Mouse (Mus musculus): ENCODE measurements around the gene Fbp1. TPM values are rescaled to one million over a fixed set of nuclear protein-coding genes. Genes with fewer than 3 reads are reported as not detected.
A peak's percentile ranks its signal among the peaks of the same experiment; 100 is the strongest.

The Fbp1 gene
- polyA plus RNA-seq, 1 experiment from 2014 or later: 0.97 TPM

DNA sequence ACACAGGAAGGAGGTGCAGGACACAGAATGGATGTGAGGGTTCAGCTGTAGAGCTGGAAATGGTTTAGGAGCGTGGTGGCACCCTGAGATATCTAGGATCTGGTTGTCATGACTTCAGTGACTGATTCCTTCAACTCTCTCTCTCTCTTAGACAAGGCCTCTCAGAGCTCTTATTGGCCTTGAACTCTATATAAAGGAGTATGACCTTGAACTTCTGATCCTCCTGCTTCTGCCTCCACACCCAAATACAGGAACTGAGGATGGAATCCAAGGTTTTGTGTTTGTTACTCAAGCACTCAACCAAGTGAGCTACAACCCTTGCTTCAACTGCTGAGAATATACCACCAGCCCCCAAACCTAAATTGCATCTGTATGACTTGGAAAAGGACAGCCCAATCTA lies 12.0 kb downstream of the Fbp1 start:
- Histone ChIP-seq H3K9ac (no peak overlapping the region), H3K4me3 (ENCODE audit: low read depth, low read length) (no peak overlapping the region), H3K27me3 (ENCODE audit: insufficient read depth, low read length) (no peaks in the 10 kb centered on the region), H3K9me3 (ENCODE audit: low read depth, low read length) (no peaks in the 10 kb centered on the region), H3K36me3 (ENCODE audit: insufficient read depth) (no peaks in the 10 kb centered on the region), H3K27ac (ENCODE audit: low read depth) (no peak overlapping the region), H3K4me2 (no peak overlapping the region), H3K4me1 (ENCODE audit: insufficient read depth) (no peaks in the 10 kb centered on the region)
- no peak for DNase-seq
- TF ChIP-seq CTCF (IDR thresholded peaks at IDR 0.05; ENCODE audit: low read depth): no peak
- WGBS: 74% methylated on average over 1 of the region's 1 CpGs
- no peak for ATAC-seq (ENCODE audit: insufficient read depth)

DNA sequence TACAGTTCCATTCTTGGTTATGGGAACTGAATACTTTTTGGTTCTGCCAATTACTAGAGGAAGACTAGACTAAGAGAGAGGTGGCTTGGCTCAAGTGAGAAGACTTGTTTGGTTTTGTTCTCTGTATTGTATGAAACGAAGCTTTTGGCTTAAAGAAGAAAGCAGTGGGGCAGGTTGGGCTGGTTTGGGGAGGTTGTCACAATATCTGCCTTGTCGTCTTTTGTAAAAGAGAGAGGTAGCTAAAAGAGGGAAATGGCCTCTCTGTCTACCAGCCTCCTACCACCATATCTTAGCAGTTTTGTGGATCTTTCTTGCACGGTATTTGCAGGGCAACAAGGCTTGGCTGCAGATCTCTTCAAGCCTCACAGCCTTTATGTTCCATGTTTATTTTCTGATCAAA lies 15.8 kb downstream of the Fbp1 start:
- DNase-seq: peak; percentile 31
- TF ChIP-seq CTCF (IDR thresholded peaks at IDR 0.05; ENCODE audit: low read depth): no peak

DNA sequence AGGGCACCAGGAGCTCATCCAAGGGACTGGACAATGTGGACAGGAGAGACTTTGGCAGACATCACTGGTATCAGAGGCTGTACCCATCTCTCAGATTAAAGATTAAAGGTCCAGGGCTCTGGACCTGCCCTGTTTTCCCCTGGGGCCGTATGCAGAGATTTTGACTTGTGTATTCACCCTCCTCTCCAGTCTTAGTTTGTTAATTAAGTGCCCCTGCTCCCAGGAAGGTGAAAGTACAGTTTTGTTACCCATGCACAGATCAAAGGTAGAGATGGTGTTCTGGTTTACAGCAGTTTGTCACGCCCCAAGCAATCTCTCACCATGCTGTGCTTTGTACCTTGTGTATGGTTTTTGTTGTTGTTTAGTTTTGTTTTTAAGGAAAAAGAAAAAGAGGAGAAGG lies 17.5 kb downstream of the Fbp1 start:
- no peak for DNase-seq
- Histone ChIP-seq H3K36me3 (ENCODE audit: insufficient read depth) (no peaks in the 10 kb centered on the region), H3K4me2 (no peak overlapping the region), H3K9me3 (ENCODE audit: low read depth, low read length) (no peaks in the 10 kb centered on the region), H3K27ac (ENCODE audit: low read depth) (no peak overlapping the region), H3K4me3 (ENCODE audit: low read depth, low read length) (no peak overlapping the region), H3K9ac (no peak overlapping the region), H3K27me3 (ENCODE audit: insufficient read depth, low read length) (no peaks in the 10 kb centered on the region), H3K4me1 (ENCODE audit: insufficient read depth) (no peaks in the 10 kb centered on the region)
- ATAC-seq (ENCODE audit: insufficient read depth): no peak
- no peak for TF ChIP-seq CTCF (IDR thresholded peaks at IDR 0.05; ENCODE audit: low read depth)
- WGBS: 73% methylated on average over 2 of the region's 2 CpGs

More for the DNA sequence above, 15.8 kb downstream of the Fbp1 start:
- no peak for ATAC-seq (ENCODE audit: insufficient read depth)
- H3K4me1 ChIP-seq (ENCODE audit: insufficient read depth): no peaks in the 10 kb centered on the region
- WGBS: 52% methylated on average over 3 of the region's 3 CpGs
- H3K9ac ChIP-seq: no peak overlapping the region
- H3K27ac ChIP-seq (ENCODE audit: low read depth): no peak overlapping the region
- H3K27me3 ChIP-seq (ENCODE audit: insufficient read depth, low read length): no peaks in the 10 kb centered on the region
- H3K4me2 ChIP-seq: no peak overlapping the region
- no peaks in the 10 kb centered on the region for H3K9me3 ChIP-seq (ENCODE audit: low read depth, low read length)
- H3K4me3 ChIP-seq (ENCODE audit: low read depth, low read length): no peak overlapping the region
- H3K36me3 ChIP-seq (ENCODE audit: insufficient read depth): no peaks in the 10 kb centered on the region

DNA sequence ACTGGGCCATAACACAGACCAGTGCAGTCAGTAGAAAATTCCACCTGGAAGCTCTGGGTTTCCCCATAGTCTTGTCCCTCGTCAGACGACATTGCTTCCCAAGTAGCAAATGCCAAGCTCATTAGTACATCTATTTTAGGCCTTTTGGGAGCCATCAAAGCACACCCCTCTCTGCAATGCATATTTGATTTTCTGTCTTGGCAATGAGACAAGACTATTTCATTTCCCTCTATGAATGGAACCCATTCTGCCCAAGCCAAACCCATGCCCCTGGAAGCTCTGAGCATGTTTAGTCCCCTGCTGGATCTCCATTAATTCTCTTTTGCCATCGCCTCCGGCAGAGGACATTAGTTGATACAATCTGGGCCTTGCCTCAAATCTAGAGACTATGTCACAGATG lies 21.3 kb downstream of the Fbp1 start:
- Histone ChIP-seq H3K27ac (ENCODE audit: low read depth) (peak overlapping the region; percentile 34; the same call in 1 of the 2 replicates), H3K4me2 (no peak overlapping the region), H3K9ac (no peak overlapping the region), H3K9me3 (ENCODE audit: low read depth, low read length) (no peaks in the 10 kb centered on the region), H3K4me3 (ENCODE audit: low read depth, low read length) (no peak overlapping the region), H3K4me1 (ENCODE audit: insufficient read depth) (no peaks in the 10 kb centered on the region), H3K27me3 (ENCODE audit: insufficient read depth, low read length) (no peaks in the 10 kb centered on the region), H3K36me3 (ENCODE audit: insufficient read depth) (no peaks in the 10 kb centered on the region)
- DNase-seq (peak; percentile 73), ATAC-seq (ENCODE audit: insufficient read depth) (peak; percentile 39)
- WGBS: 49% methylated on average over 4 of the region's 4 CpGs
- TF ChIP-seq CTCF (IDR thresholded peaks at IDR 0.05; ENCODE audit: low read depth): no peak

DNA sequence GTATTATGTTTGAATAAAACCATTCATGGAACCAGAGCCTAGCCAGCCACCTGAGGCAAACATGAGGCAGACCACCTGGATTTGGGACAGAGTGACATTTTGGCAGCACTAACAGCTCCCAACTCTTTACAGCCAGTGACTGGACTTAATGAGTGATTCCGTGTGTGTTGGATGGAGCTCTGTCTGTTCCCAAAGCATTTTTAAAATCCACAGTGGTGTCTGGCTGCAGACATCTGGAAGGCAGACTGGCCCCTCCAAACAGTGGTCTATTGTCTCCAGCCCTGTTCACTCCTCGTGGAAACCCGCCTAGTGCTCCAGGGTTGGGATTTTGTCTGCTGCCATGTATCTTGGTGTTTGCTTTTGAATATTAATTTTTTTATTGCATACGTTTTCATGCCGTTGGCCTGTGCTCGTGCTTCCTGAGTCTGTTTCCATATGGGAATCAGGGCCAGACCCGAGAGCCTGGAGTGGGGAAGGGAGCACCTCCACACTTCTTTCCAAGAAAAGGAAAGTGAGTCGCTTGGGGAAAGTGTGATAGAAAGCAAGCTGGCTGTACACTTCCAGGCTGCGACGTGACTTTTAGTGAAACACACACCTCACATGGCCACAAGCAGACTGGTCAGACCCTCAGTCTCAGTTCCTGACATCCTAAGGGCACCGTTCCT lies 22.3 kb downstream of the Fbp1 start:
- DNase-seq (peak; percentile 14), ATAC-seq (ENCODE audit: insufficient read depth) (peak; percentile 19; the same call in 1 of the 2 replicates)
- Histone ChIP-seq H3K36me3 (ENCODE audit: insufficient read depth) (no peaks in the 10 kb centered on the region), H3K4me1 (ENCODE audit: insufficient read depth) (no peaks in the 10 kb centered on the region), H3K27ac (ENCODE audit: low read depth) (peak overlapping the region; percentile 34; the same call in 1 of the 2 replicates), H3K4me3 (ENCODE audit: low read depth, low read length) (no peak overlapping the region), H3K9ac (no peak overlapping the region), H3K27me3 (ENCODE audit: insufficient read depth, low read length) (no peaks in the 10 kb centered on the region), H3K4me2 (no peak overlapping the region), H3K9me3 (ENCODE audit: low read depth, low read length) (no peaks in the 10 kb centered on the region)
- WGBS: 57% methylated on average over 11 of the region's 11 CpGs
- no peak for TF ChIP-seq CTCF (IDR thresholded peaks at IDR 0.05; ENCODE audit: low read depth)

DNA sequence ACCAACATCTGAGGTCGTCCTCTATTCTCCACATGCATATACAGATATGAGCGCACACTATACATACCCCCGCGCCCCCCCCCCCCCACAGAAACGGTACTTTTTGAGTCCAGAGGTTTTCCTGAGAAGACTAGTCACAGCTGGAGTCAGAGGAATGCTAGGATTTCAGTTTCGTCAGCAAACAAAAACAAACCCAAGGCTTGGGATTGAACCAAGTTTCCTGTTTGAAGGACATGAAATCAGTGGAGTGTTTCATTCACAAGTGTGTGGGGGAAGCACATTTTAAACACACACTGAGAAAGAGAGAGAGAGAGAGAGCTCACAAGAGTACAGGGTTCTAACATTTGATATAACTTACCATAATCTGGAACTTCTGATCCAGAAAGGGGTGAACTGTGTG lies 24.3 kb downstream of the Fbp1 start:
- H3K9ac ChIP-seq: no peak overlapping the region
- DNase-seq (peak; percentile 49), ATAC-seq (ENCODE audit: insufficient read depth) (no peak)
- no peaks in the 10 kb centered on the region for H3K36me3 ChIP-seq (ENCODE audit: insufficient read depth)
- 66% methylated on average over 6 of the region's 6 CpGs for WGBS
- H3K4me3 ChIP-seq (ENCODE audit: low read depth, low read length): no peak overlapping the region
- no peak overlapping the region for H3K4me2 ChIP-seq
- no peaks in the 10 kb centered on the region for H3K9me3 ChIP-seq (ENCODE audit: low read depth, low read length)
- no peaks in the 10 kb centered on the region for H3K4me1 ChIP-seq (ENCODE audit: insufficient read depth)
- no peak overlapping the region for H3K27ac ChIP-seq (ENCODE audit: low read depth)
- TF ChIP-seq CTCF (IDR thresholded peaks at IDR 0.05; ENCODE audit: low read depth): no peak
- no peaks in the 10 kb centered on the region for H3K27me3 ChIP-seq (ENCODE audit: insufficient read depth, low read length)

DNA sequence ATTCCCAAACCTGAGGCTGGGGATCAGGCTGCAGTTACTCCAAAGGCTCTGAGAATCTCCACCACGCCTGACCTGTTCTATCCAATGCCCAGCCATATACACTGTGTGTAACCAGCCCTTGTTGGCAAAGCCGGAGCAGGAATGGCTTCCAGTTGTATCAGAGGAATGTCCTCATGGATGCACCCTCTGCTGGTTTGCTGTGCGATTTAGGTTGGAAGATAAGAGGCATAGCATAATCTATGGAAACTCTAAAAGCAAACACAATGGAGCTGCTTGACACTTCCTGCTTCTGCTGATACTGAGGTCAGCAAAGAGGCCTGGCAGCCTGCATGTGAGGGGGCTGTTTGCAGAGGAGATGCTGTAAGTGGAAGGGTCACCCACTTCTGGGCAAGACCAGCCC lies 25.2 kb downstream of the Fbp1 start:
- WGBS: 63% methylated on average over 3 of the region's 3 CpGs
- ATAC-seq (ENCODE audit: insufficient read depth): no peak; the same call in 1 of the 2 replicates
- Histone ChIP-seq H3K27ac (ENCODE audit: low read depth) (no peak overlapping the region), H3K27me3 (ENCODE audit: insufficient read depth, low read length) (no peaks in the 10 kb centered on the region), H3K9ac (no peak overlapping the region), H3K4me1 (ENCODE audit: insufficient read depth) (no peaks in the 10 kb centered on the region), H3K4me2 (no peak overlapping the region), H3K4me3 (ENCODE audit: low read depth, low read length) (no peak overlapping the region), H3K36me3 (ENCODE audit: insufficient read depth) (no peaks in the 10 kb centered on the region), H3K9me3 (ENCODE audit: low read depth, low read length) (no peaks in the 10 kb centered on the region)
- TF ChIP-seq CTCF (IDR thresholded peaks at IDR 0.05; ENCODE audit: low read depth): no peak
- DNase-seq: no peak
